Mouse (Mus musculus): ENCODE data around the gene Rrm2. TPM values are rescaled to one million over a fixed set of nuclear protein-coding genes. Genes with fewer than 3 reads are reported as not detected.

Gene Rrm2
- total and polyA plus RNA-seq, 3 experiments = 88.2 to 158 (median 127) TPM

Other genes with a start within 250 kb of the Rrm2 start
- 28.0 and 28.1 TPM in 2 replicates for gene Taf1b, start 209.9 kb upstream of the Rrm2 start, total RNA-seq (2012; rRNA removed)
- gene Taf1b, start 209.9 kb upstream of the Rrm2 start, polyA plus RNA-seq (2012; ENCODE audit: insufficient read depth in 1 of 2, insufficient read length in 2 of 2, low read depth in 1 of 2, low replicate concordance in 2 of 2, missing spikeins in 1 of 2) = 10 to 100 TPM in 1 of 2 experiments, not detected in 1; 26.4 TPM
- gene Grhl1, start 136.0 kb upstream of the Rrm2 start, total RNA-seq (2012; rRNA removed) = 0.50 and 0.69 TPM in 2 replicates
- 1 to 10 TPM in 1 of 2 experiments, not detected in 1; 1.3 TPM for gene Grhl1, start 136.0 kb upstream of the Rrm2 start, polyA plus RNA-seq (2012; ENCODE audit: insufficient read depth in 1 of 2, insufficient read length in 2 of 2, low read depth in 1 of 2, low replicate concordance in 2 of 2, missing spikeins in 1 of 2)
- 1.8 and 2.4 TPM in 2 replicates for gene Klf11, start 57.0 kb upstream of the Rrm2 start, total RNA-seq (2012; rRNA removed)
- gene Klf11, start 57.0 kb upstream of the Rrm2 start, polyA plus RNA-seq (2012; ENCODE audit: insufficient read depth in 1 of 2, insufficient read length in 2 of 2, low read depth in 1 of 2, low replicate concordance in 2 of 2, missing spikeins in 1 of 2) = 1 to 10 TPM in 1 of 2 experiments, not detected in 1; 7.2 TPM
- gene Cys1, start 26.4 kb upstream of the Rrm2 start, total RNA-seq (2012; rRNA removed) = not detected in 2 replicates
- not detected for gene Cys1, start 26.4 kb upstream of the Rrm2 start, polyA plus RNA-seq (2012; ENCODE audit: insufficient read depth in 1 of 2, insufficient read length in 2 of 2, low read depth in 1 of 2, low replicate concordance in 2 of 2, missing spikeins in 1 of 2)
- 13.5 and 14.4 TPM in 2 replicates for gene Mboat2, start 122.6 kb downstream of the Rrm2 start, total RNA-seq (2012; rRNA removed)
- gene Mboat2, start 122.6 kb downstream of the Rrm2 start, polyA plus RNA-seq (2012; ENCODE audit: insufficient read depth in 1 of 2, insufficient read length in 2 of 2, low read depth in 1 of 2, low replicate concordance in 2 of 2, missing spikeins in 1 of 2) = 10 to 100 TPM in 1 of 2 experiments, not detected in 1; 13.5 TPM